Mouse (Mus musculus) kidney, postnatal 10 days (tissue): ENCODE measurements around the gene Lypd6b.

ENCODE experiments used
- DNase-seq: peaks from one replicate; pipeline ENCODE4 v3.0.0; 2021; ENCODE audit warnings: mixed read lengths

The Lypd6b gene

DNA sequence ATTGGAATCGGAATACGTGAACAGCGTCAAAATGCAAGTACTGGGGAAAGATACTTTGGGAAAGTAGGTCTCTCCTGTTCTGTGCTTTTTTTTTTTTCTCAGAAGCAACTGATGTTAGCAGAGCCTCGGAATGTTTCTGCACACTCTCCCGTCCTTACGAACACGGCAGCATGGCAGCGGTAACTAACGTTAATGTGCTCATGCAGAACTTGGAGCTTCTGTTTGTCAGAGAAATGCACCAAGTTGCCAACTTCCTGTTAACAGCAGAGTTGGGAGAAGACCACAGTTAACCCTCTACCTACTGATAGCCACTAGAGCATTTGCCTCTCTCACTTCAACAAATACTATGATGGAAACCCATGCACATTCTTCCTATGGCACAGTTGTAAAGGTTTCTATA lies 93.0 kb downstream of the Lypd6b start:
- DNase-seq, result no peak

DNA sequence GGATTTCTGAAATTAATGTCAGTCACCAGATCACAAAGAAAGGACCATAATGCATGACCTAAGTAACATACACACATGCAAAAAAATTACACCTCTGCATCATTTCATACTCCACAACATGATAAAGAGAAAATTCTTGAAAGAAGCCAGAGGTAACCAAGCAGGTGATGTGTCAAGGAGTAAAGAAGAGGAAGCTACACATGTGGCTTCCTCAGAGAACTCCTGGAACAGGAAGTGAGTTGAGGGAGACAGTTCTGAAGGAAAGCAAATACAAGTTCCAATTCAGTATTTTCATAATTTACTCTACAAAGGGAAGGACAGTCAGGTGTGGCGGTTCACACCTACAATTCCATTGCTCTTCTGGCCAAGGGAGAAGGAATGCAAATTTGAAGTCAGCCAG lies 93.5 kb downstream of the Lypd6b start:
- DNase-seq, result no peak

DNA sequence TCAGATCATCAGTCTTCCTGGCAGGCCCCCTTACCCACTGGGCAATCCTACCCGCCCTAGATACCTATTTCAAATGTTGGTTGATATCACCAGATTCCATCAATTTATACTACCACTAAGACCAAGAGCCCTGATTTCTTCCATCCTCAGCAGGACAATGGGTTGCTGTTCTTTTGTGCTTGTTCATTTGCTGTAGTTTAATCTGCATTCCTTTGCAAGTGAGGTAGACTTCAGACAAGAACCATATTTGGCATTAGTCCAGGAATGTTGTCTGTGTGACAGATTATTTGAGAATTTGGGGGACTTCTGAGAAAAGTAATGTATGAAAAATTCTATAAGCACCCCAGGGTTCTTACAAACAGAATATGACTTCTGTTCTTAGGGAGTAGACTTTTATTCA lies 95.0 kb downstream of the Lypd6b start:
- DNase-seq, result no peak

DNA sequence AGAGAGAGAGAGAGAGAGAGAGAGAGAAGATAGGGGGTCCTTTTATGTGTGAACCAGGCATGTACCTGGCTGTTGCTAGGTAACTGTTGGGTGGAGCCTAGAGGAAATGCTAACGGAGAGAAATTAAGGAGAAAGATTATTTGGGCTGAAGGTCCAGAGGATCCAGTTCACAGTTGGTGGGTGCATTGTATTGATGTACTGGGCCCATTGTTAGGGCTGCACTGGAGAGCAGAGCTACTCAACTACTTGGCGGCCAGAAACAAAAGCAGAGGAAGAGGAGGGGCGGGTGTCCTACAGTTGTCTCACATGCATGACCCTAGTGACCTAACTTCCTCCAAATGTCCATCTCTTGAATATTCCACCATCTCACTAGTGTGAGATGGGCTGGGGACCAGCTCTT lies 96.5 kb downstream of the Lypd6b start:
- no peak for DNase-seq

DNA sequence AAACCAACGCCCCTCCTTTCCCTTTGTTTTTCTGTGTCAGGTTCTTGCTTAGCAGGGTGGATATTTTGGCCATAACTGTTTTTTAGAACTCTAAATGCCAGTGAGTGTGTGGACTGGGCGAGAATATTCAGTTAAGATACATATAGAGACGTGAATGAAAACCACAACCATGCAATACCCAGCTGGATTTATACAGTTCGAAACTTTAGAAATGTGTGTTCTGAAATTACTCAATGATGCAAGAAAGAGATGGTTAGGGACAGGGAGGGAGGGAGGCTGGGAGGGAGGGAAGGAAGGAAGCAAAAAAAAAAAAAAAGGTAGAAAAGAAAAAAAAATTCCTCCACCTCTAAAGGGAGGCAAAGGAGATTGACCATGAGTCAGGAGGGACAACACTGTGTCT lies 98.7 kb downstream of the Lypd6b start:
- no peak for DNase-seq

DNA sequence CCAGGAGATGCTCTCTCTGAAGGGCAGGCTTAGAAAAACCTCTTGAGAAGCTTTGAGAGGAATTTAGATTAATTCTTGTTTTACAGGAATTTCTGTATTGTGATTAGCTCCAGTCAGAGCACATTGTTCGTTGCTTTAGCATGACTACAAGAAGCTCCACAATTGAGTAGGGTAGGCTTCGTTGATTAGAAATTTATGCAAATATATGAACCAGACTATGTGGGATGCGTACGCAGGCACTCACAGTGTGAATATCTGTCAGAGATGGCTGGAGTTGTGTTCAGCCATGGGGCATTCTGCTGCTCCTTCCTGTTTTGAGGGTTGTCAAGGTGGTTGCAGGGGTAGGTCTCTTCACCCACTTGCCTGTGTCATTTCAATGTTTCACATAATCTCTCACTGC lies 100.9 kb downstream of the Lypd6b start:
- no peak for DNase-seq

DNA sequence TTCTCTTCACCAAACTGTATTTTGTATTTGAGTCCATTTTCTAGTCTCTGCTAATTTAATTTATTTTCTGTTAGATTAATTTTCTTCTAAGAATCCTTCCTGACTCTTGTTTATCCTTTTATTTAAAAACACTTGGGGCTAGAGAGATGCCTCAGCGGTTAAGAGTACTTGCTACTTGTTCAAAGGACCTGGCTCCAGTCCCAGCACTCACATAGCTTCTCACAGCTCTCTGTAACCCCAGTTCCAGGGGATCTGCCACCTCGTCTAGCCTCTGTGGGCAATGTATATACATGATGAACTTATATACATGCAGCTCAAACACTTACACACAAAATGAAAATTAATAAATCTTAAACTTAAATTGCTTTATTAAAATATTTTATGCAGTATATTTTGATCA lies 103.2 kb downstream of the Lypd6b start:
- DNase-seq, result no peak

DNA sequence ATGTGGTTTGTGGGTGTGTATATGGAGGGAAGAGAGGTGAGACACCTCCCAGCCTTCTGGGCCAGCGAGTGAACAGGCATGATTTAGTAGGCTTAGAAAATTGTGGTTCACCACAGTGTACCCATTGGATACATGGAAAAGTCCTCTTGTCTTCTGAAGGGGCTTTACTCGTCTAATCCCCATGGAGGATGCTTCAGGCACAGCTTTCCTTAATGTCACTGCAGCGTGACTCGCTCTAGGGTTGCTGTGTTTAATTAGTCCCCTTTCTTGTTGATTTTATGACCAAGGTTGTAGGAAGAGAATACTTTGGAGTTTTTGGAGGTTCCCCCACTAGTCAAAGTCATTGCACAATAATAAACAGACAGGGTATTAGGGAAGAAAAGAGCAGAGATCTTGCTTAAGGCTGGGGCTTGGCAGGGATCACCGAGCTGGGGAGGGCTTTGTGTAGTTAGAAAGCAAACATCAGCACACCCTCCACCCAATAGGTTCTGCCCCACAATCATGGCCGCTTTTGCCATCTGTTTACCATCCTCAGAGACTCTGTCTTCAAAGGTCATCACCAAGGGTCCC lies 122.4 kb downstream of the Lypd6b start:
- no peak for DNase-seq

DNA sequence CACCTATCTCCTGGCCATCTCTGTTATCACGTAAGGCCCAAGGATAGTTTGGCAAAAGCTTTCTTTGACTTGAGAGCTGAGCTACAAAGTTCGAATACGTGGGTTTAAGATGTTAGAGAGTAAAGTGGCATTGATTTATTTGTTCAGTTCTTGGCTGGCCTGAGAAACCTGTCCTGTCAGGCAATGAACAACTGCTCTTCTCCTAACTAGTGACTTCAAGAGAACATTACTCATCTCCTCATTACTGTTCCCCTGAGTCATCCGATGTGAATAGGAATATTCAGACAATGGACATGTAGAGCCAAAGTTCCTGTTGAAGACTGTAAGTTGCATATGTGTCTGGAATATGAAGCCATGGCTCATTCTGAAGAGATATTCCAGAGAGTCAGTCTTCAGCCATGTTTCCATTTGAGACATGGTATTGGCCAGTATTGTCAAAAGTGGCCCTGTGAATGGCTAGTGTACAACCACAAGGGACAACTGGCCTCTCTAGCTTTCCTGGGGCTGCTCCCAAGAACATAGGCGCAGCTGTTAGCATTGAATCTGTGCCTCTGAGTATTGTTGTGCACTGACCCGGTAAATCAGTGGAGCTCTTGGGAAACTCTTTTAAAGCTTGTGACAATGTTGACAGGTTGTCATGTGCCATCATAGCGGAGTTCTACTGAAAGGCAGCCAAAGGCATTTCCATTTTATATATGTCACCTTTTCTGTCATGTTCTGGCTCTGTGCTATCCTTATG lies 124.0 kb downstream of the Lypd6b start:
- DNase-seq, result no peak

DNA sequence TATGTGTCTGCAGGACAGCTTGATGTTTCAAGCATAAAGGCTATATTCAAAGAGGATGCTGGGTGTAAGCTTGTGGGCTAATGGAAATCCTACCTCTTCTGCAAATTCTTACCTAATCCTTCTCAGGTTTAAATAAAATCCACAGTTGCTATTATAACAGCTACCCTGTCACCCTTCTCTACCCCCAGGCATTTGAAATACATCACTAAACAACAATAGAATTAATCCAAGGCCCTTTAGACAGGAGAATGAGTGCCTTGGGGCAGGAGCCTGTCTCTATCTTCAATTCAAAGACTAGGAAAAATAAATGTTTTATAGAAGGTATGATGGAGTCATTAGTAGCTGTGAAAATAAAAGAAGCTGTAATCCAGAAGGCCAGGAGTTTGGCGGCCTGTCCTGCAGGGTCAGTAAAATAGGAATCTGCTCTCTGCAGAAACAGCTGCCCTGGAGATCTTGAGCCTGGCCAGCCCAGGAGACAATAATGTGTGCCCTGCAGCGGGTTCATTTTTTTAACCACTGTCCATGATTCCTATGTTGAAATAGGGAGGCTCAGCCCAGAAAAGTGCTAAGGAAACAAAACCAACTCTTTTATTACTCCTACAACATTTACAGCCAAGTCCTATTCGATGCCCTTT lies 124.9 kb downstream of the Lypd6b start:
- no peak for DNase-seq

DNA sequence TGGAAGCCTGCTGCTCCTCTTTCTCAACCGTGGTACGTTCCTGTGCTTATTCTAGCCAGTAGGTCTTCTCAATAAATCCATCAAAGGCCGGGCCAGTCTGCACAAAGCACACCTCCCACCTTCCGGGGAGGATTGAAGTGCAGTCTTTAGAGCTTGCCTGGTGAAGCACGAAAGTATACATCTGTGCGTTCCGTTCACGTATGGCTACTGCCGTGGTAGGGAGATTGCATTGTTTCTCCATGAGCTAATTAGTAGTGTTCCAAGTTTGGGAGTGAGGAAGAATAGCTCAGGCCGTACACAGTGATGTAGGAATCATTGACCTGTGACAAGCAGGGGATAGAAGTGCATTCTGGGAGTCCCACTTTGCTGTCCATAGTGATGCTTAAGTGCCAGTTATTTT lies 130.0 kb downstream of the Lypd6b start:
- DNase-seq, result no peak

DNA sequence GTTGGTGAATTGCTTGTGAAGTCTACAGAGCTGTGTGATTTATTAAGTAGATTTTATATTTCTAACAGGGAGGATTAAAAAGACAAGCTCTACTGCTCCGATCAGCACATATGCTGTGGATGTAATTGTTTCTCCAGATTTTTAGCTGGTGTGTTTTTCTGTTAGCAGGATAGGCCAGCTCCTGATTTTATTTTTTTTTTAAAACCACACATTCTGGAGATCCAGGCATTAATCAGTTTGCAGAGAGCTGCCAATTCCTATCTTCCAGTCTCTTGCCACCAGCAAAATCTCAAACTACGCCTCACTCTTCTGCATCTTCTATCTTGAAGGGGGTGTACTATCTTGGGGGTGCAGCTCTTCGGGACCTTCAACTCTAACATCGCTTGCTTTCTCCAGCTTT lies 130.6 kb downstream of the Lypd6b start:
- DNase-seq, result no peak

DNA sequence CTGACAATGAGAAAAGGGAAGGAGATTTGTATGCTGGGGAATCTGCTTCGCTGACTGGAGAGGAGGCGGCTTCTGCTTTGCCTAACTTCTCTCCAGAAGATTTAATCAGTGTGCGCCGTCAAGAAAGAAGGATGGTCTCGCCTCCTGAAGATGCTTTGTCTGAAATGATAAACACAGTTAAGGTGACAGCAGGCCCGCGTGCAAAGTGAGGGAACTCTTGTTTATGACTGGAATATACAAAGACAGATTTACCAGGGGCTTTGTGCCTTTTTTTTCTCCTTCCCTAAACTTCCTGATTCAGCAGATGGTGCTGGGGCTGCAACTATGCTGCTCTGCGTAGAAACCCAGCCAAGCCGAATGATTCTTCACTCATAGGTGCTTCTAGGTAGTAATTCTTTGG lies 131.2 kb downstream of the Lypd6b start:
- no peak for DNase-seq

DNA sequence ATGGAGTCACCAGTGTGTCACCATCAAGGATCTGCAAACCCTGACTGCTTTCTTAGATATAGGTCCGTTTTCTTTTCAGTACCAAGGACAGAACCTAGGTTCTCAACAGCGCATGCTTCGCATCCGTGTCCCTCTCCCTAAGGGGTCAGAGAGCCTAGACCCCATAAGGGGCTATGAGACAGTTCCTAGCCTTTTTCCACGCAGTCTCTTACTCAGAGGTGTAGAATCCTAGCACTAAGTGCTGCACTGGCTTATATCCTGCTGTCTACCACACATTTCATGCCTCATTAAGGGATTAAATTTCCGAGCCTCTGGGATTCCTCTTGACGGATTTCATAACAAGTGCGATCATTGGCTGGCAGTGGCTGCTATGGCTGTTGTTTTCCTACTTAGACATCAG lies 134.5 kb downstream of the Lypd6b start:
- no peak for DNase-seq

DNA sequence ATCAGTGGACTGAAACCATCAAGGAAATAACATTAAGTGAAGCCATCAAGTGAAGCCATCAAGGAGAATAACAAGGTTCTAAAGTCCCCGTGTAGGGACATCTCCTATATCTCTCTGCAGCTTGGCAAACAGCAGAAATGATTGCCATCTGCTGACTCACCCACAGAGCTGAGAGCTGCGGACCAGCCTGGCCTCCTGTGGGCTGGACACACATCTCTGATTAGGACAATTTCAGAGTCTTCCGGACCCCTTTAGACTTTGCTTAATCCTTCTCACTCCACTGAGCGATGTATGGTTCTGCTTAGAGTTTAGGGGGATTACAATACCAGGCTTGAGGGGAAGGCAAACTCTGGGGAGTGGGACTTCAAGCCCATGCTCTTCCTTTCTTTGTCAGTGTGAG lies 135.3 kb downstream of the Lypd6b start:
- no peak for DNase-seq

DNA sequence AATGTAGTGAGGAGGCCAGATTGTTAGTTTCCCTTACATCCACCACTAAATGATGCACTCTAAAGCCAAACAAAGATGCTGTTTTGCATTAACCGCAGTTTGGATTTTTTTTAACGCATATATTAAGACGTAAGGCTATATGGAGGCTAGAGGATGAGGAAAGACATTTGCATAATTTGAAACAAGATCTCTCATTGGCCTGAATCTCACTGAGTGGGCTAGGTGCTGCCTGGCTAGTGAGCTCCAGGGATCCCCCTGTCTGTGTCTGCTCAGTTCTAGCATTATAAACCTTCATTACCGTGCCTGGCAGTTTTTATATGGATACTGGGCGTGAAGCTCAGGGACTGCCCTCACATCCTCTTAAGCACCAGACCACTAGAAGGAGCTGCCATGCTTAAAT lies 138.7 kb downstream of the Lypd6b start:
- no peak for DNase-seq

DNA sequence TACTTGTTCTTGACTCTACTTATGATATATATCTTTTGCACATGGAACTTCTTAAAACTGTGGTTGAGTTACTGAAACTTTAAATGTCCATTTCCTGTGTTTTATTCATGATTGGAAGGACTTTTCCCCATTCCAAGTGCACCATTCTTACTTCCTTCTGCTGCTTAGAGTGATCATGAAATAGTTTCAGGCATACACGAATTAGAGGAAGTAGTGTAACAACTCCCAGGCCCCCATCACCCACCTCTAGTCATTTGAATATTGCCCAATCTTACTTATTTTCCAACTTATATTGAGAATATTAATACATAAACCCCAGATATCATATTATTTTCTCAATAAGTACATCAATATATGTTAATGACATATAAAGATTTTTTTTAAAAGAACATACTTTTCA lies 139.9 kb downstream of the Lypd6b start:
- no peak for DNase-seq

DNA sequence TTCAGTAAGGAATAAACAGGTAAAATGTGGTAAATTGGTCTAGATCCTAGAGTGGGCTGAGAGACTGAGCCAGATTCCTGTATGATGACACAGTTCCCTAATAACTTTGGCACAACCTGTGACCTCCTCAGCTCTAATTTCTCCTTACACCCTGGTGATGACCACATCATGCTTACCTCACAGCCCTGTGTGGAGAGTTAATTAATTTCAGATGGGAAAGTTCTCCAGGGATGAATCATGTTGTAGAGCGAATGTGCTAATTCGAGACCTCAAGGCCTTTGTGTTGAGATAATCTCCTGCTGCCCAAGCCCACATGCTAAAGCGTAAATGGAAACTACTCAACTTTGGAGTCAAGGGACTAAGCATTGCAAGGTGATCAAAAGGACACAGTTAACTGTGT lies 142.4 kb downstream of the Lypd6b start:
- no peak for DNase-seq

DNA sequence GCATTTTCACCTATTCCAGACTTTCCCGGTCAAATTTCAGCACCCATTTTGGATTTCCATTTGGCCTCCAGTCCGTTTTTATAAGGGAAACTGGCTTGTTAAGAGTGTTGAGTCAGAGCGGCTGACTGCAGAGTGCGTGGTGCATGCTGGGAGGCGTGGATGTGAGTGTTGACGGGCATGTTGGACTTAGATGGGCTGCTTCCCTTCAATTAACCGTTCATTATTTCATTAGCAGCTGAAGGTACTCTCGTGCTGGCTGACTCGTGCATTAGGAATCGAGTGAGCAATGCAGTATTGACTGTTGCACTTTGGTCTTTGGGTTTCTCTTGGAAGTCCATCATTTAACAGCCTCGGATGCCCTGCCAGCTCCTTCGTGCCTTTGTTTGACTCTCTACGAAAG lies 150.1 kb downstream of the Lypd6b start:
- no peak for DNase-seq

DNA sequence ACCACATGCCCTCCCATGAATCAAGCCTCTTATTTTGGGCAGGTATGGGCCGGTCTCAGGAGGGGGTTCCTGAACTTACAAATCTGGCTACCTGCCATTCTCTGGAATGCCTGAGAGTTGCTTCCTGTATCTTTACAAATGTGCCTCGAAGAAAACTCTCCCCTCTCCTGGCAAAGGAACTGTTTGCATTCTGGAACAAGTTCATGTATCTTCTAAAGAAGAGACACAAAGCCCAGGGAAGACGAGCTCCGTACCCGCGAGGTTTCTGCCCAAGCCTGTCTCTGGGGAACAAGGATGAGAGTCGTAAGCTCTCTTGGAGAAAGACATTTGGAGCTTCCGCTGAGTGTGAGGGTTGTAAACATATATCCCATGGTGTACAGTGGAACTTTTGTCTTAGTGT lies 150.8 kb downstream of the Lypd6b start:
- DNase-seq, result no peak

DNA sequence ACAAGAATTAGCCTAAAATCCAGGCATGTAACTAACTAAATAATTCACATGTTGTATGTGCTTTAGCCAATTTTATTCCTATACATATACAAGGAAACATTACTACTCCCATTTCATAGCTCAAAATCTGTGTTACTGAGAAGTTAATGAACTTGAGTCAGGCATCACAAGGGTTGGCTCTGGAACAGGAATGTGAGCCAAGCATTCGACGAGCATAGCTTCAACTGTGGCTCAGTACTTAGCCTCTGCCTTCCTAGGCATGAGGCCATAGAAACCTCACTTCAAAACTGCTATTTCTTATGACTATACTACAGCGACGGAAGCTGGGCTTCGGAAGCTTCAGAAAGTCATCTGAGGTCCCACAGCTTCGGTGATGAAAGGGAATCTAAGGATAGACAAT lies 152.9 kb downstream of the Lypd6b start:
- DNase-seq, result no peak

DNA sequence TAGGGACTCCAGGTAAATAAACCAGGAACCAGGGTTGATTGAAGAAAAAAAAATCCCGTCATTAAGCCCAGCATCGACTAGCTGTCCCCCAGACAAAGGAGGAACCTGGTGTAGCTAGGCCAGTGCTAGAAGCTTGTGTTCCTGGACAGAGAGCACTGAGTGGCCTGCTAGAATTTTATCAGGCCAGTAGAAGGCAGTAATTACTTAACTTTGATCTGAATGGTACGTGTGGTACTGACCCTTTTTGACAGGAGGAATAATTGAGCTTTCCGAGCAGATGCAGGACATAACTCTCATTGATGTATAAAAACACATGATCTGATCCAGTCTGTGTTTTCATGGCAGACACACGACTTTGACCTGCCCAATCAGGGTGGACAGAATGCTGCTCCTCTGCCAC lies 154.6 kb downstream of the Lypd6b start:
- DNase-seq, result no peak

DNA sequence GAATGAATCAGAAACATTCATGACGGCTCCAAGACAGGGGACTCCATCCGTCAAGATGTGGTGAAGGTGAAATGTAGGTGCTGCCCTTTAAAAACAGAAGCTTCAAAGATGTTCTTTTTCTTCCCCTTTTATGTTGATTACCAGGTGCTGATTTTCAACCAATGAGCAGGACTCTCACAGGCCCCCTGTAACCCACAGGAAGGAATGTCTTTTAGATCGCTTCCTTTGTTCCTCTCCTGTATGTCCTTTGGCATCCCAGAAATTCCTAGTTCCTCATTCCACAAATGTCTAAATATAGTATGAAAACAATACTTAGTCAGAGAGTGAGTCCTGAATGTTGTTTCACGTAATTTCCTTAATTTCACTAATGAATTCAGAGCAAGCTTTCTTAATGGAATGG lies 164.2 kb downstream of the Lypd6b start:
- no peak for DNase-seq

DNA sequence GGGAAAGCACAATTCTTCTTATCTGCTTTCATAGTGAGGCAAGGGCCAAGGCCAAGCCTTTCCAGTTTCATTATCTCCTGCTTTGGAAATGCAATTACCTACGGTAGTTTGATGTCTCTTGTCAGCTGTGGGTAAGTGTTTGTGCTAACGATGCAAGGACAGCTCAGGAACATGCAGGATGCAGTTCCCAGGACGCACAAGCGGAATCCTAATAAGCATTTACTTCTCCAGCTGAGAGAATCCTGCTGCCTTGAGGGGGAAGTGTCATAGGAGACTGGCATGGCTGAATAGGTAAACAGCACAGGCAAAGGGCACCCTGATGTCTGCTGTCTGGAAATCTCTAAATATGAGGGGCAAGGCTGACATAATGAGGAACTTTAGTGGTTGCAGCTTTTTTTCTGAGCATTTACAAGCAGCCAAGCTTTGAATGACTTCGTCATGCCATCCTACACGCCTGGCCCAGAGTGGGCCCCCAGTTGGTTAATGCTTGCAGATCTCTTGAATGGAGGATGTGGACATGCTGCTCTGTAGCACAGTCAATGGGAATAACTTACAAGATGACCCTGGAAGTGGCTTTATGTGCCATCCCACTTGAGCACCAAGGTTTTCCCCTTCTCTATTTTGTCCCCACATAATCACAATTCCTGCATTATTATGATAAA lies 165.3 kb downstream of the Lypd6b start:
- DNase-seq, result no peak
